Mouse (Mus musculus) kidney, embryonic 14.5 days (tissue): ENCODE results near the gene Gas2. TPM values are rescaled to one million over a fixed set of nuclear protein-coding genes. Genes with fewer than 3 reads are reported as not detected.

ENCODE experiments used
- ATAC-seq: fragments of 200-750 bp; cut with Nextera tagmentation; 2 replicates; pipeline ENCODE4 v1.8.0; 2017; ENCODE audit warnings: moderate number of reproducible peaks, mild to moderate bottlenecking, moderate TSS enrichment, moderate library complexity; ENCODE audit not compliant: low FRiP score, low TSS enrichment
- H3K27ac ChIP-seq: fragments of 300-500 bp; sonication (generic); 2 replicates; pipeline ENCODE4 v1.5.1; 2014; ENCODE audit warnings: low read depth, mild to moderate bottlenecking, low read length, moderate library complexity, mixed read lengths
- H3K27me3 ChIP-seq: fragments of 300-500 bp; sonication (generic); 2 replicates; pipeline ENCODE4 v1.6.1; 2014; ENCODE audit warnings: mild to moderate bottlenecking, low read length; ENCODE audit not compliant: control insufficient read depth, insufficient read depth
- H3K36me3 ChIP-seq: fragments of 300-500 bp; sonication (generic); 2 replicates; pipeline ENCODE4 v1.6.1; 2014; ENCODE audit warnings: low read length, mixed read lengths; ENCODE audit not compliant: control insufficient read depth, insufficient read depth
- H3K4me1 ChIP-seq: fragments of 300-500 bp; sonication (generic); 2 replicates; pipeline ENCODE4 v1.6.1; 2014; ENCODE audit warnings: low read length, mixed read lengths; ENCODE audit not compliant: control insufficient read depth, insufficient read depth
- H3K4me2 ChIP-seq: fragments of 300-500 bp; sonication (generic); replicated peaks from 2 replicates; pipeline ENCODE4 v1.6.1; 2014; ENCODE audit warnings: low read depth, mild to moderate bottlenecking, low read length
- H3K4me3 ChIP-seq: fragments of 300-500 bp; sonication (generic); 2 replicates; pipeline ENCODE4 v1.5.1; 2014; ENCODE audit warnings: mild to moderate bottlenecking, low read length
- H3K9ac ChIP-seq: fragments of 300-500 bp; sonication (generic); 2 replicates; pipeline ENCODE4 v1.6.1; 2014; ENCODE audit warnings: low read depth, mild to moderate bottlenecking, low read length, moderate library complexity
- H3K9me3 ChIP-seq: fragments of 300-500 bp; sonication (generic); 2 replicates; pipeline ENCODE4 v1.6.1; 2016; ENCODE audit warnings: low read length; ENCODE audit not compliant: control insufficient read depth
- WGBS: fragments of 180-500 bp; shearing (Covaris S2); extraction: QIAGEN DNeasy Blood & Tissue Kit; methylation state at CpG from one replicate; pipeline ENCODE4 v1.1.7; 2014; 5-methylcytosine and 5-hydroxymethylcytosine counted together
- polyA plus RNA-seq: library from polyadenylated mRNA; unstranded; fragments of >200 nt; fragmentation: Nextera tagmentation; extraction: Ambion mirVana; gene quantifications from 2 replicates; pipeline ENCODE4 v1.2.1, GENCODE M21; 2014

The Gas2 gene
- polyA plus RNA-seq, 1 experiment from 2014 or later, result 77.5 TPM

- Histone ChIP-seq H3K9me3 (no peaks in the 10 kb centered on the region), H3K4me2 (no peak overlapping the region), H3K4me1 (no peaks in the 10 kb centered on the region), H3K9ac (no peak overlapping the region), H3K36me3 (no peaks in the 10 kb centered on the region), H3K27me3 (no peaks in the 10 kb centered on the region), H3K27ac (no peak overlapping the region), H3K4me3 (no peak overlapping the region)
- WGBS, result 74% methylated on average over 5 of the region's 5 CpGs
- 0 out of 2 replicates have a peak, but pooled peaks have one; percentile 16 for ATAC-seq
Measured at GRCm38 (mm10) chr7:51973091-51973490, 111.3 kb downstream of the Gas2 start.

- WGBS, result 77% methylated on average over 2 of the region's 2 CpGs
- no peaks in the 10 kb centered on the region for H3K9me3 ChIP-seq
- no peak overlapping the region for H3K27ac ChIP-seq
- H3K4me2 ChIP-seq, result no peak overlapping the region
- H3K4me3 ChIP-seq, result no peak overlapping the region
- no peaks in the 10 kb centered on the region for H3K27me3 ChIP-seq
- ATAC-seq, result no peak
- no peaks in the 10 kb centered on the region for H3K36me3 ChIP-seq
- no peak overlapping the region for H3K9ac ChIP-seq
- no peaks in the 10 kb centered on the region for H3K4me1 ChIP-seq
Measured at GRCm38 (mm10) chr7:51973526-51973925, 111.7 kb downstream of the Gas2 start.

- Histone ChIP-seq H3K27me3 (no peaks in the 10 kb centered on the region), H3K36me3 (no peaks in the 10 kb centered on the region), H3K9me3 (no peaks in the 10 kb centered on the region), H3K27ac (no peak overlapping the region), H3K4me2 (no peak overlapping the region), H3K4me1 (no peaks in the 10 kb centered on the region), H3K9ac (no peak overlapping the region), H3K4me3 (no peak overlapping the region)
- WGBS, result 80% methylated on average over 6 of the region's 6 CpGs
- ATAC-seq, result no peak
Measured at GRCm38 (mm10) chr7:51975181-51975580, 113.4 kb downstream of the Gas2 start.

- Histone ChIP-seq H3K9ac (no peak overlapping the region), H3K27me3 (no peaks in the 10 kb centered on the region), H3K4me3 (no peak overlapping the region), H3K36me3 (no peaks in the 10 kb centered on the region), H3K9me3 (no peaks in the 10 kb centered on the region), H3K27ac (no peak overlapping the region), H3K4me1 (no peaks in the 10 kb centered on the region), H3K4me2 (no peak overlapping the region)
- WGBS, result 58% methylated on average over 5 of the region's 5 CpGs
- no peak for ATAC-seq
Measured at GRCm38 (mm10) chr7:51979271-51979670, 117.5 kb downstream of the Gas2 start.

- Histone ChIP-seq H3K4me1 (no peaks in the 10 kb centered on the region), H3K9ac (no peak overlapping the region), H3K27me3 (no peaks in the 10 kb centered on the region), H3K4me3 (no peak overlapping the region), H3K27ac (no peak overlapping the region), H3K36me3 (no peaks in the 10 kb centered on the region), H3K9me3 (no peaks in the 10 kb centered on the region), H3K4me2 (no peak overlapping the region)
- 8% methylated on average over 1 of the region's 1 CpGs for WGBS
- no peak for ATAC-seq
Measured at GRCm38 (mm10) chr7:51982303-51982702, 120.5 kb downstream of the Gas2 start.

- ATAC-seq, result no peak
- no peaks in the 10 kb centered on the region for H3K4me1 ChIP-seq
- no peak overlapping the region for H3K4me2 ChIP-seq
- WGBS, result 86% methylated on average over 6 of the region's 6 CpGs
- no peak overlapping the region for H3K9ac ChIP-seq
- no peaks in the 10 kb centered on the region for H3K9me3 ChIP-seq
- H3K27ac ChIP-seq, result no peak overlapping the region
- H3K4me3 ChIP-seq, result no peak overlapping the region
- H3K36me3 ChIP-seq, result no peaks in the 10 kb centered on the region
- no peaks in the 10 kb centered on the region for H3K27me3 ChIP-seq
Measured at GRCm38 (mm10) chr7:51985763-51986162, 123.9 kb downstream of the Gas2 start.

GRCm38 (mm10) chr7:51986909-51987308 lies 125.1 kb downstream of the Gas2 start:
- Histone ChIP-seq H3K4me2 (no peak overlapping the region), H3K27me3 (no peaks in the 10 kb centered on the region), H3K27ac (no peak overlapping the region), H3K4me3 (no peak overlapping the region), H3K9ac (no peak overlapping the region), H3K36me3 (no peaks in the 10 kb centered on the region), H3K9me3 (no peaks in the 10 kb centered on the region), H3K4me1 (no peaks in the 10 kb centered on the region)
- WGBS, result 51% methylated on average over 6 of the region's 6 CpGs
- ATAC-seq, result no peak

GRCm38 (mm10) chr7:51991020-51991419 lies 129.2 kb downstream of the Gas2 start:
- no peaks in the 10 kb centered on the region for H3K27me3 ChIP-seq
- no peaks in the 10 kb centered on the region for H3K4me1 ChIP-seq
- no peaks in the 10 kb centered on the region for H3K9me3 ChIP-seq
- H3K27ac ChIP-seq, result no peak overlapping the region
- no peak for ATAC-seq
- no peak overlapping the region for H3K9ac ChIP-seq
- H3K36me3 ChIP-seq, result no peaks in the 10 kb centered on the region
- 81% methylated on average over 3 of the region's 3 CpGs for WGBS
- H3K4me2 ChIP-seq, result no peak overlapping the region
- H3K4me3 ChIP-seq, result no peak overlapping the region

GRCm38 (mm10) chr7:52005511-52006295 lies 143.9 kb downstream of the Gas2 start, which contains the start of gene Svip:
Gene Svip, minus strand, starts transcription at chr7:52006018.
- Histone ChIP-seq H3K9ac (peak within 1 kb of the TSS; percentile 31; the same call in 1 of the 2 replicates), H3K27me3 (no peaks in the 10 kb centered on the region), H3K4me2 (peak within 1 kb of the TSS; percentile 64), H3K4me1 (no peaks in the 10 kb centered on the region), H3K36me3 (no peaks in the 10 kb centered on the region), H3K9me3 (no peaks in the 10 kb centered on the region), H3K27ac (no peak within 1 kb of the TSS), H3K4me3 (peak within 1 kb of the TSS; percentile 64)
- peak; percentile 96 for ATAC-seq
- under 1% methylated on average over 38 of the region's 47 CpGs for WGBS
